Mouse (Mus musculus): ENCODE results near the gene Abhd17a. TPM values are rescaled to one million over a fixed set of nuclear protein-coding genes. Genes with fewer than 3 reads are reported as not detected.

The Abhd17a gene
- total and polyA plus RNA-seq, 2 experiments from 2014 or later: 154 to 201 TPM

- no peak for TF ChIP-seq CTCF (IDR thresholded peaks at IDR 0.05; ENCODE audit: low read depth)
- peak within 1 kb of the TSS; percentile 81 for H3K9ac ChIP-seq
- ATAC-seq (peak; percentile 80), DNase-seq (peak; percentile 97)
- peak within 1 kb of the TSS; percentile 91 for H3K4me2 ChIP-seq (ENCODE audit: low read depth)
- WGBS: under 1% methylated on average over 78 of the region's 97 CpGs
- no peaks in the 10 kb centered on the region for H3K9me3 ChIP-seq (ENCODE audit: low read length)
- H3K27ac ChIP-seq (ENCODE audit: low read depth, low read length): peak within 1 kb of the TSS; percentile 81
- H3K27me3 ChIP-seq (ENCODE audit: insufficient read depth, low read length): no peaks in the 10 kb centered on the region
- 0 out of 2 replicates have a peak, but pooled peaks cover under 1% of the 10 kb centered on the region for H3K36me3 ChIP-seq (ENCODE audit: insufficient read depth)
- H3K4me3 ChIP-seq (ENCODE audit: low read depth, low read length): peak within 1 kb of the TSS; percentile 71
- H3K4me1 ChIP-seq (ENCODE audit: insufficient read depth): peaks cover 16% of the 10 kb centered on the region
These were observed 12.7 kb downstream of the Abhd17a start, which contains the start of gene Klf16 for GRCm38 (mm10) chr10:80577195-80578130. Klf16 (minus strand) TSS chr10:80577321.

GRCm38 (mm10) chr10:80576351-80577194 is 13.6 kb downstream of the Abhd17a start:
- TF ChIP-seq CTCF (IDR thresholded peaks at IDR 0.05; ENCODE audit: low read depth): no peak
- Histone ChIP-seq H3K9ac (peak overlapping the region; percentile 81), H3K36me3 (ENCODE audit: insufficient read depth) (no peaks in the 10 kb centered on the region), H3K27me3 (ENCODE audit: insufficient read depth, low read length) (no peaks in the 10 kb centered on the region), H3K4me1 (ENCODE audit: insufficient read depth) (peaks cover 16% of the 10 kb centered on the region), H3K9me3 (ENCODE audit: low read length) (no peaks in the 10 kb centered on the region), H3K4me2 (ENCODE audit: low read depth) (peak overlapping the region; percentile 91), H3K27ac (ENCODE audit: low read depth, low read length) (peak overlapping the region; percentile 81), H3K4me3 (ENCODE audit: low read depth, low read length) (peak overlapping the region; percentile 71)
- ATAC-seq: peak; percentile 2; the same call in 1 of the 2 replicates
- DNase-seq: peak; percentile 71
- WGBS: 1% methylated on average over 94 of the region's 96 CpGs

GRCm38 (mm10) chr10:80575925-80576324 is 14.2 kb downstream of the Abhd17a start:
- H3K4me1 ChIP-seq (ENCODE audit: insufficient read depth): peaks cover 21% of the 10 kb centered on the region
- TF ChIP-seq CTCF (IDR thresholded peaks at IDR 0.05; ENCODE audit: low read depth): no peak

GRCm38 (mm10) chr10:80574896-80575295 is 15.2 kb downstream of the Abhd17a start:
- ATAC-seq (no peak), DNase-seq (no peak)
- H3K4me1 ChIP-seq (ENCODE audit: insufficient read depth): peaks cover 25% of the 10 kb centered on the region
- no peak overlapping the region for H3K9ac ChIP-seq
- TF ChIP-seq CTCF (IDR thresholded peaks at IDR 0.05; ENCODE audit: low read depth): no peak
- no peaks in the 10 kb centered on the region for H3K27me3 ChIP-seq (ENCODE audit: insufficient read depth, low read length)
- H3K27ac ChIP-seq (ENCODE audit: low read depth, low read length): no peak overlapping the region
- no peaks in the 10 kb centered on the region for H3K9me3 ChIP-seq (ENCODE audit: low read length)
- H3K4me2 ChIP-seq (ENCODE audit: low read depth): peak overlapping the region; percentile 91
- WGBS: 80% methylated on average over 3 of the region's 3 CpGs
- no peaks in the 10 kb centered on the region for H3K36me3 ChIP-seq (ENCODE audit: insufficient read depth)
- no peak overlapping the region for H3K4me3 ChIP-seq (ENCODE audit: low read depth, low read length)

More at GRCm38 (mm10) chr10:80575925-80576324, 14.2 kb downstream of the Abhd17a start:
- Histone ChIP-seq H3K27ac (ENCODE audit: low read depth, low read length) (no peak overlapping the region), H3K4me2 (ENCODE audit: low read depth) (peak overlapping the region; percentile 91), H3K9me3 (ENCODE audit: low read length) (no peaks in the 10 kb centered on the region), H3K4me3 (ENCODE audit: low read depth, low read length) (peak overlapping the region; percentile 71), H3K27me3 (ENCODE audit: insufficient read depth, low read length) (no peaks in the 10 kb centered on the region), H3K9ac (peak overlapping the region; percentile 81), H3K36me3 (ENCODE audit: insufficient read depth) (no peaks in the 10 kb centered on the region)
- ATAC-seq (no peak), DNase-seq (no peak)
- 20% methylated on average over 17 of the region's 17 CpGs for WGBS

- H3K27ac ChIP-seq (ENCODE audit: low read depth, low read length): no peak overlapping the region
- no peak for TF ChIP-seq CTCF (IDR thresholded peaks at IDR 0.05; ENCODE audit: low read depth)
- DNase-seq (no peak), ATAC-seq (no peak)
- no peak overlapping the region for H3K9ac ChIP-seq
- no peaks in the 10 kb centered on the region for H3K27me3 ChIP-seq (ENCODE audit: insufficient read depth, low read length)
- H3K4me1 ChIP-seq (ENCODE audit: insufficient read depth): peaks cover 25% of the 10 kb centered on the region
- WGBS: 53% methylated on average over 9 of the region's 9 CpGs
- no peak overlapping the region for H3K4me3 ChIP-seq (ENCODE audit: low read depth, low read length)
- H3K36me3 ChIP-seq (ENCODE audit: insufficient read depth): no peaks in the 10 kb centered on the region
- no peak overlapping the region for H3K4me2 ChIP-seq (ENCODE audit: low read depth)
- H3K9me3 ChIP-seq (ENCODE audit: low read length): no peaks in the 10 kb centered on the region
These were observed 16.2 kb downstream of the Abhd17a start for GRCm38 (mm10) chr10:80573944-80574343.

GRCm38 (mm10) chr10:80572477-80572876 is 17.7 kb downstream of the Abhd17a start:
- TF ChIP-seq CTCF (IDR thresholded peaks at IDR 0.05; ENCODE audit: low read depth): no peak
- Histone ChIP-seq H3K4me1 (ENCODE audit: insufficient read depth) (peaks cover 26% of the 10 kb centered on the region), H3K4me2 (ENCODE audit: low read depth) (no peak overlapping the region), H3K27ac (ENCODE audit: low read depth, low read length) (no peak overlapping the region), H3K27me3 (ENCODE audit: insufficient read depth, low read length) (no peaks in the 10 kb centered on the region), H3K9ac (no peak overlapping the region), H3K4me3 (ENCODE audit: low read depth, low read length) (no peak overlapping the region), H3K9me3 (ENCODE audit: low read length) (no peaks in the 10 kb centered on the region), H3K36me3 (ENCODE audit: insufficient read depth) (0 out of 2 replicates have a peak, but pooled peaks cover 7% of the 10 kb centered on the region)
- WGBS: 93% methylated on average over 2 of the region's 2 CpGs
- no peak for DNase-seq
- no peak for ATAC-seq
